Mouse (Mus musculus) heart, postnatal 0 days (tissue): ENCODE measurements around the gene Trappc1.

Experiments
- CTCF ChIP-seq: IDR thresholded peaks from 2 replicates; pipeline ENCODE4 v1.5.1; 2016; ENCODE audit warnings: antibody characterized with exemption, control low read depth, low read depth
- EP300 ChIP-seq: IDR thresholded peaks from 2 replicates; pipeline ENCODE4 v1.6.1; 2016; ENCODE audit warnings: antibody characterized with exemption, low read depth

DNA sequence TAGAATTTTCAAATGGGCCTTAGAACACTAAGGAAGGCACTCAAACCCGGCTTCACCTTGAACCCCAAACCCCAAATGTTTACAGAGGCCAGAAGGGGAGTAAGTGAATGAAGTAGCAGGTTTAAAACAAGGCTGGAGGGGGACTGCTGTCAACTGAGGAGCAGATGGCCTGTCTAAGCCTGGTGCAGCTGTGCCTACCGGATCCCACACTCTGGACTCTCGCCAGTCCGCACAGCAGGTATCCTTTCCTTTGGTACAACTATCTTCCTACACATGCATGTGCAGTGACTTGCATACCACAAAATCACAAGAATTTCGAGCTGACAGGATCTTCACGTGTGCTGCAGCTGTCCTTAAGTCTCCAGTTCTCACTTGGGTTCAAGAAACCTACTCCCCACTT, 1.8 kb upstream of the Trappc1 start:
- TF ChIP-seq CTCF (no peak), EP300 (no peak)
